Mouse (Mus musculus): Measurements from ENCODE around the gene Wdr70. TPM values are rescaled to one million over a fixed set of nuclear protein-coding genes. Genes with fewer than 3 reads are reported as not detected.

Wdr70 gene
- polyA plus RNA-seq, 1 experiment from 2014 or later = 55.5 TPM

- 79% methylated on average over 8 of the region's 8 CpGs for WGBS
- Histone ChIP-seq H3K4me3 (replicated peaks) (no peak overlapping the region), H3K9ac (no peak overlapping the region), H3K36me3 (0 out of 2 replicates have a peak, but pooled peaks cover 5% of the 10 kb centered on the region), H3K27ac (replicated peaks) (no peak overlapping the region), H3K9me3 (replicated peaks) (no peaks in the 10 kb centered on the region), H3K27me3 (no peaks in the 10 kb centered on the region), H3K4me1 (peaks cover 7% of the 10 kb centered on the region; the same call in 1 of the 2 replicates), H3K4me2 (replicated peaks) (no peak overlapping the region)
- ATAC-seq (ENCODE audit: insufficient number of reproducible peaks, low FRiP score, low TSS enrichment, low read depth) = no peak
Observed at GRCm38 (mm10) chr15:7888617-7889361, 210.2 kb downstream of the Wdr70 start.

DNA sequence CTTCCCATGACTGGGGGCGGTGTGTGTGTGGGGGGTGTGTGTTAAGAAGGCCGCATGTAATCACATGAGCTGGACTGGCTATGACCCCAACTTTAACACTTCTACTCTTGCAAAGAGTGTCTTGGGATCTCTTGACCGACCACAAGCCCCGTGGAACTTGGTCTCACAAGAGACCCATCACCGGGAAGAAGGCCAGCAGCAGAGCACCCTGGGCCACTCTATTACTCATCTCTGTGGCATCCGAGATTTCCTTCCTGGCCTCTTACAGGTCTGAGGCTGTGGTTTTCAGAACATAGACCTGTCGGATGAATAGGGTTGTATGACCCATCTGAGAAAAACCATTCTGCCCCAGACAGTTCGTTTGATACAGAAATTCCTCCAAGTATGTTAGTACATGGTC is 212.4 kb downstream of the Wdr70 start:
- WGBS = 88% methylated on average over 8 of the region's 8 CpGs
- H3K4me1 ChIP-seq = peaks cover 5% of the 10 kb centered on the region; the same call in 1 of the 2 replicates
- H3K36me3 ChIP-seq = 0 out of 2 replicates have a peak, but pooled peaks cover 11% of the 10 kb centered on the region
- ATAC-seq (ENCODE audit: insufficient number of reproducible peaks, low FRiP score, low TSS enrichment, low read depth) = no peak
- H3K4me2 ChIP-seq (replicated peaks) = no peak overlapping the region
- H3K4me3 ChIP-seq (replicated peaks) = no peak overlapping the region
- H3K9me3 ChIP-seq (replicated peaks) = no peaks in the 10 kb centered on the region
- no peak overlapping the region for H3K9ac ChIP-seq
- no peak overlapping the region for H3K27ac ChIP-seq (replicated peaks)
- H3K27me3 ChIP-seq = no peaks in the 10 kb centered on the region

- Histone ChIP-seq H3K9ac (no peak overlapping the region), H3K27me3 (no peaks in the 10 kb centered on the region), H3K4me1 (peaks cover 3% of the 10 kb centered on the region; the same call in 1 of the 2 replicates), H3K27ac (replicated peaks) (no peak overlapping the region), H3K9me3 (replicated peaks) (no peaks in the 10 kb centered on the region), H3K36me3 (0 out of 2 replicates have a peak, but pooled peaks cover 11% of the 10 kb centered on the region), H3K4me3 (replicated peaks) (no peak overlapping the region), H3K4me2 (replicated peaks) (no peak overlapping the region)
- 46% methylated on average over 10 of the region's 10 CpGs for WGBS
- ATAC-seq (ENCODE audit: insufficient number of reproducible peaks, low FRiP score, low TSS enrichment, low read depth) = no peak
Observed at GRCm38 (mm10) chr15:7885106-7885505, 213.9 kb downstream of the Wdr70 start.

DNA sequence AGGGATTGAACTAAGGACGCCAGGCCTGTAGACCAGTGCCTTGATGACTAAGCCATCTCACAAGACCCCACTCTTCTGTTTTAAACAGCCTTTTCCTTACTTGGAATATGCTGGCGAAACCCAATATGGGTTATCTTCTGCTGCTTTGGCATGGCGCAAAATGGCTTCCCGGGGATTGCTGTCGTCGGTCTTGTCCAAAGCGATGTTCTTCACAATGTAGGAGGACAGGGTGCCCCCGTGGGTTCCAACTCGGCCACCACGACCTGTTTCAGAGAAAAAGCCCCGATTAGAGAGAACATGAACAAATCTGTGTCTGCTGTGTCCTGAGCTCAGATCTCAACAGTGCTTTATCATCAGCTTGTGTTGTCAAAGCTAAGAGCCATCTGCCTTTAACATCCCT is 214.8 kb downstream of the Wdr70 start:
- no peak overlapping the region for H3K9ac ChIP-seq
- H3K4me2 ChIP-seq (replicated peaks) = no peak overlapping the region
- no peaks in the 10 kb centered on the region for H3K9me3 ChIP-seq (replicated peaks)
- no peak for ATAC-seq (ENCODE audit: insufficient number of reproducible peaks, low FRiP score, low TSS enrichment, low read depth)
- H3K27me3 ChIP-seq = no peaks in the 10 kb centered on the region
- no peaks in the 10 kb centered on the region for H3K4me1 ChIP-seq
- H3K4me3 ChIP-seq (replicated peaks) = no peak overlapping the region
- no peak overlapping the region for H3K27ac ChIP-seq (replicated peaks)
- 0 out of 2 replicates have a peak, but pooled peaks cover 11% of the 10 kb centered on the region for H3K36me3 ChIP-seq
- WGBS = 93% methylated on average over 11 of the region's 11 CpGs

DNA sequence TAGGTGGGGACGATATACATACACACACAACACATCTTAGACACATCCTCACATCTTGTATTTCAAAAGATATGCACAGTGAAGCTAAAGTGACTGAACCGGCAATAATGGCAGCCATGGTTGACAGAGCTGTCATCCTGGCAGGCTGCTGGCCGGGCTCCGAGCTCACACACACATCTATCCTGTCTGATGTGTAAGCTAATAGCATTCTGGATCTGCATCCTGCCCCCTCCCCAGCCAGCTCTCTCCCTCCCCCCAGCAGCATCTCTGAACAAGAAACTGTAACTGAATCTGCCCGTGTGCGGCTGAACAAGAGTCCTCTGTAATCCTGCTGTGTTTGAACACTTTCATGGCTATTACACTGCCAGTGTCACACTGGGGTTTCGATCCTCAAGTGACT is 219.1 kb downstream of the Wdr70 start:
- H3K27ac ChIP-seq (replicated peaks) = no peak overlapping the region
- no peak overlapping the region for H3K4me3 ChIP-seq (replicated peaks)
- H3K4me1 ChIP-seq = peaks cover 7% of the 10 kb centered on the region; the same call in 1 of the 2 replicates
- no peak overlapping the region for H3K4me2 ChIP-seq (replicated peaks)
- ATAC-seq (ENCODE audit: insufficient number of reproducible peaks, low FRiP score, low TSS enrichment, low read depth) = no peak
- WGBS = 35% methylated on average over 7 of the region's 7 CpGs
- 0 out of 2 replicates have a peak, but pooled peaks cover 6% of the 10 kb centered on the region for H3K36me3 ChIP-seq
- H3K27me3 ChIP-seq = no peaks in the 10 kb centered on the region; the same call in 1 of the 2 replicates
- no peak overlapping the region for H3K9ac ChIP-seq
- H3K9me3 ChIP-seq (replicated peaks) = no peaks in the 10 kb centered on the region

GRCm38 (mm10) chr15:7878861-7879260 is 220.1 kb downstream of the Wdr70 start:
- no peak overlapping the region for H3K4me3 ChIP-seq (replicated peaks)
- no peak overlapping the region for H3K9ac ChIP-seq
- WGBS = 75% methylated on average over 10 of the region's 10 CpGs
- 0 out of 2 replicates have a peak, but pooled peaks cover 6% of the 10 kb centered on the region for H3K36me3 ChIP-seq
- H3K9me3 ChIP-seq (replicated peaks) = no peaks in the 10 kb centered on the region
- H3K4me2 ChIP-seq (replicated peaks) = no peak overlapping the region
- H3K27ac ChIP-seq (replicated peaks) = no peak overlapping the region
- peaks cover 7% of the 10 kb centered on the region; the same call in 1 of the 2 replicates for H3K4me1 ChIP-seq
- H3K27me3 ChIP-seq = no peaks in the 10 kb centered on the region; the same call in 1 of the 2 replicates
- ATAC-seq (ENCODE audit: insufficient number of reproducible peaks, low FRiP score, low TSS enrichment, low read depth) = no peak

DNA sequence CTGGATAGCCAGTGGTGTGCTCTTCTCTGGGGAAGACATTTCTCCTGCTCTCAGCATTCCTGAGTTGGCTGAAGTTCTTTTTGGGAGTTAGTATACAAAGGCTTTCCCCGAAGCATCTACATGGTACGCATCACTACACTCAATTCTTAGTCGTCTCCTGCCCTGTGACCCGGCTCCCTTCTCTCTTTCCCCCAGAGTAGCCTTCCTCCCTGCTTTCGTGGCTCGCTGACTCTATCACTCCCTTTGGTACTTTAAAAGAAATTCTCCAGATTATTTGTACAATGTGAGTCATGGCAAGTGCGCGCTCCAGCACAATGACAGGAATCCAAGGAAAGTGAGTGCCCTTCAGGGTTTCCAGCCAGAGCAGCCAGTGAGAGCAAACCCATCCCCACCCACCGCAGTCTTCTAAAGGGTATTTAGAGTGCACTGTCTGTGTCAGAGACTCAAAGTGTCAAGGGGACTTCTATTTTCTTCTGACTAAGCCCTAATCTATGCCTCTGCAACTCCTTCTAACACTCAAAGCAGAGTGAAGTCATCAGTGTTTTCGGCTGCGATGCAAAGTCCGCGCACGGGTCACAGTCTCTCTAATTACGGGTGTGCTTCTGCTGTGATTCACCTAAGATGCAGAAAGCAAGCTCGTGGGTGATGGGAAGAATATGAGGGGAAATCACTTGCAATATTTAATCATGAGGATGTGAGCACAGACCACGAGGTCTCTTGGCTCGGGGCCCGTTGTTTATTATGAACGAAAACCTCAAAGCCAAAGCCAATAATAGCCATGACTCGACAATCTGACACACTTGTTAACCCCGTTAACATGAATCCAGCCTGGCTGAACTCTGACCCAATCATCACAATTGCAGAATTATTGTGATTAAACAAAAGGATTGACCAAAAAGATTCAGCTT is 221.2 kb downstream of the Wdr70 start:
- H3K4me2 ChIP-seq (replicated peaks) = no peak overlapping the region
- H3K4me1 ChIP-seq = peaks cover 7% of the 10 kb centered on the region; the same call in 1 of the 2 replicates
- no peaks in the 10 kb centered on the region for H3K9me3 ChIP-seq (replicated peaks)
- 48% methylated on average over 22 of the region's 22 CpGs for WGBS
- H3K36me3 ChIP-seq = 0 out of 2 replicates have a peak, but pooled peaks cover 6% of the 10 kb centered on the region
- H3K4me3 ChIP-seq (replicated peaks) = no peak overlapping the region
- no peak overlapping the region for H3K9ac ChIP-seq
- no peaks in the 10 kb centered on the region; the same call in 1 of the 2 replicates for H3K27me3 ChIP-seq
- no peak for ATAC-seq (ENCODE audit: insufficient number of reproducible peaks, low FRiP score, low TSS enrichment, low read depth)
- no peak overlapping the region for H3K27ac ChIP-seq (replicated peaks)

GRCm38 (mm10) chr15:7875879-7876278 is 223.1 kb downstream of the Wdr70 start:
- no peak overlapping the region for H3K4me3 ChIP-seq (replicated peaks)
- no peak overlapping the region for H3K9ac ChIP-seq
- no peak for ATAC-seq (ENCODE audit: insufficient number of reproducible peaks, low FRiP score, low TSS enrichment, low read depth)
- no peaks in the 10 kb centered on the region for H3K9me3 ChIP-seq (replicated peaks)
- 69% methylated on average over 6 of the region's 6 CpGs for WGBS
- no peak overlapping the region for H3K4me2 ChIP-seq (replicated peaks)
- H3K4me1 ChIP-seq = peaks cover 7% of the 10 kb centered on the region; the same call in 1 of the 2 replicates
- H3K27me3 ChIP-seq = no peaks in the 10 kb centered on the region; the same call in 1 of the 2 replicates
- H3K27ac ChIP-seq (replicated peaks) = no peak overlapping the region
- H3K36me3 ChIP-seq = no peaks in the 10 kb centered on the region

- Histone ChIP-seq H3K4me1 (no peaks in the 10 kb centered on the region), H3K36me3 (no peaks in the 10 kb centered on the region), H3K9me3 (replicated peaks) (no peaks in the 10 kb centered on the region), H3K9ac (no peak overlapping the region), H3K27me3 (no peaks in the 10 kb centered on the region), H3K27ac (replicated peaks) (no peak overlapping the region), H3K4me3 (replicated peaks) (no peak overlapping the region), H3K4me2 (replicated peaks) (no peak overlapping the region)
- WGBS = 30% methylated on average over 5 of the region's 5 CpGs
- no peak for ATAC-seq (ENCODE audit: insufficient number of reproducible peaks, low FRiP score, low TSS enrichment, low read depth)
Observed at GRCm38 (mm10) chr15:7872473-7872872, 226.5 kb downstream of the Wdr70 start.

DNA sequence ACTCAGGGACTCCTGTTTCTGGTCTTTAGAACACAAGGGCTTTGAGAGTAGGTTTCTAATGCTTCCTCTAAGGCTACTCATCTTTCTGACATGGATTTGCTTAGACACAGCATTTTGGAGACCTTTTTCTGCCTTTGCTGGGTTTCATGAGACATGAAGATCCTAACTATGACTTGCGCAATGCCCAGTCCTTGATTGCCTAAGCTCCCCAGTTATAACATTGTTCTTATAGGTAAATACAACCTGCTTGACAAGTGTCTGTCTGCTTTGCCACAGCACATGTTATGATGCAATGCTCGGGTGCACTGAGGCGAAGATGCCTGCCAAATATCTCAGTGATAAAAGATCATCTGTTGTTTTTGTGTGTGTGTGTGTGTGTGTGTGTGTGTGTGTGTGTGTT is 233.7 kb downstream of the Wdr70 start:
- Histone ChIP-seq H3K4me2 (replicated peaks) (no peak overlapping the region), H3K27ac (replicated peaks) (no peak overlapping the region), H3K9ac (no peak overlapping the region), H3K4me1 (no peaks in the 10 kb centered on the region), H3K4me3 (replicated peaks) (no peak overlapping the region), H3K36me3 (no peaks in the 10 kb centered on the region), H3K27me3 (no peaks in the 10 kb centered on the region), H3K9me3 (replicated peaks) (no peaks in the 10 kb centered on the region)
- 79% methylated on average over 3 of the region's 3 CpGs for WGBS
- ATAC-seq (ENCODE audit: insufficient number of reproducible peaks, low FRiP score, low TSS enrichment, low read depth) = no peak

DNA sequence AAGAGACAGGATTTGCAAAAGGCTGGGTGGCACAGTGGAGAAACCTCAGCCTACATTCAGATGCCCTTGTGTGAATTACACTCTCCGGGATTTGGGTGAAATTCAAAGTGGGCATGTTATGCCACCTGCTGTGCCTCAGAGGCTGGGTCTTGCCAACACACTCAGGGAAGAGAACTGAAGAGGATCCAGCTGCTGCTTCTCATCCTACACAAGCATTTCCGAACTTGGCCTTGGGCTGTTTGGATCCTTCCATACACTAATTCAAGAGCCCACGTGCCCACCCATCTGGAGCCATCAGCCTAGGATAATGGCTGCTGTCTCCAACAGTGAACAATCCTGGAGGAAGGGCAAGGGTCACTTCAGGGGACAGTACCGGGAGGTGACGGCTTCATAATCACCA is 235.7 kb downstream of the Wdr70 start:
- Histone ChIP-seq H3K9ac (no peak overlapping the region), H3K27me3 (no peaks in the 10 kb centered on the region), H3K9me3 (replicated peaks) (no peaks in the 10 kb centered on the region), H3K4me1 (no peaks in the 10 kb centered on the region), H3K4me2 (replicated peaks) (no peak overlapping the region), H3K36me3 (no peaks in the 10 kb centered on the region), H3K27ac (replicated peaks) (no peak overlapping the region), H3K4me3 (replicated peaks) (no peak overlapping the region)
- no peak for ATAC-seq (ENCODE audit: insufficient number of reproducible peaks, low FRiP score, low TSS enrichment, low read depth)
- WGBS = 59% methylated on average over 5 of the region's 5 CpGs

Data from embryonic facial prominence, embryonic 15.5 days (tissue).